Mouse (Mus musculus) heart, postnatal 0 days (tissue): ENCODE results near the gene Lhx3. TPM values are rescaled to one million over a fixed set of nuclear protein-coding genes. Genes with fewer than 3 reads are reported as not detected.

ENCODE experiments used
- ATAC-seq: fragments of 200-750 bp; cut with Nextera tagmentation; 2 replicates; pipeline ENCODE4 v1.8.0; 2017; ENCODE audit warnings: low read depth, moderate number of reproducible peaks, moderate library complexity; ENCODE audit not compliant: insufficient read depth
- DNase-seq: peaks from one replicate; pipeline ENCODE4 v3.0.0-alpha.2; 2016; ENCODE audit warnings: low spot score
- H3K27ac ChIP-seq: fragments of 300-500 bp; sonication (generic); 2 replicates; pipeline ENCODE4 v1.5.1; 2014; ENCODE audit warnings: low read depth, mild to moderate bottlenecking
- H3K27me3 ChIP-seq: fragments of 300-500 bp; sonication (generic); 2 replicates; pipeline ENCODE4 v1.6.1; 2014; ENCODE audit warnings: low read length, mixed read lengths; ENCODE audit not compliant: control insufficient read depth, insufficient read depth
- H3K36me3 ChIP-seq: fragments of 300-500 bp; sonication (generic); replicated peaks from 2 replicates; pipeline ENCODE4 v1.6.1; 2014; ENCODE audit warnings: low read length, mixed read lengths; ENCODE audit not compliant: control insufficient read depth, insufficient read depth
- H3K4me1 ChIP-seq: fragments of 300-500 bp; sonication (generic); 2 replicates; pipeline ENCODE4 v1.6.1; 2014; ENCODE audit warnings: antibody characterized with exemption; ENCODE audit not compliant: control insufficient read depth, insufficient read depth
- H3K4me2 ChIP-seq: fragments of 300-500 bp; sonication (generic); 2 replicates; pipeline ENCODE4 v1.6.1; 2014; ENCODE audit warnings: low read depth, mild to moderate bottlenecking, low read length, moderate library complexity
- H3K4me3 ChIP-seq: fragments of 300-500 bp; sonication (generic); 2 replicates; pipeline ENCODE4 v1.5.1; 2014; ENCODE audit warnings: low read depth, low read length
- H3K9ac ChIP-seq: fragments of 300-500 bp; sonication (generic); replicated peaks from 2 replicates; pipeline ENCODE4 v1.6.1; 2014; ENCODE audit warnings: low read depth, low read length, mixed read lengths
- H3K9me3 ChIP-seq: fragments of 300-500 bp; sonication (generic); replicated peaks from 2 replicates; pipeline ENCODE4 v1.6.1; 2016; ENCODE audit warnings: low read length; ENCODE audit not compliant: control insufficient read depth
- CTCF ChIP-seq: IDR thresholded peaks from 2 replicates; pipeline ENCODE4 v1.5.1; 2016; ENCODE audit warnings: antibody characterized with exemption, control low read depth, low read depth
- EP300 ChIP-seq: IDR thresholded peaks from 2 replicates; pipeline ENCODE4 v1.6.1; 2016; ENCODE audit warnings: antibody characterized with exemption, low read depth
- WGBS: fragments of 180-500 bp; shearing (Covaris S2); extraction: QIAGEN DNeasy Blood & Tissue Kit; methylation state at CpG from one replicate; pipeline ENCODE4 v1.1.7; 2014; 5-methylcytosine and 5-hydroxymethylcytosine counted together
- polyA plus RNA-seq: library from polyadenylated mRNA; unstranded; fragments of >200 nt; fragmentation: Nextera tagmentation; extraction: Ambion mirVana; gene quantifications from 2 replicates; pipeline ENCODE4 v1.2.1, GENCODE M21; 2015
- total RNA-seq: library from RNA; depleted of rRNA; stranded (reverse); fragments of >200 nt; gene quantifications from 2 replicates; pipeline ENCODE4 v1.2.3, GENCODE M21; 2014; ENCODE audit warnings: low replicate concordance

Lhx3 gene
- total and polyA plus RNA-seq, 2 experiments from 2014 or later: not detected

GRCm38 (mm10) chr2:26168843-26169579 lies 39.1 kb downstream of the Lhx3 start:
- Histone ChIP-seq H3K4me1 (no peaks in the 10 kb centered on the region), H3K27ac (no peak overlapping the region), H3K27me3 (peaks cover 6% of the 10 kb centered on the region; the same call in 1 of the 2 replicates), H3K9me3 (no peaks in the 10 kb centered on the region), H3K4me2 (no peak overlapping the region), H3K36me3 (no peaks in the 10 kb centered on the region), H3K9ac (no peak overlapping the region), H3K4me3 (no peak overlapping the region)
- TF ChIP-seq CTCF (no peak), EP300 (no peak)
- DNase-seq (no peak), ATAC-seq (peak; percentile 39; the same call in 1 of the 2 replicates)
- 26% methylated on average over 11 of the region's 11 CpGs for WGBS

DNA sequence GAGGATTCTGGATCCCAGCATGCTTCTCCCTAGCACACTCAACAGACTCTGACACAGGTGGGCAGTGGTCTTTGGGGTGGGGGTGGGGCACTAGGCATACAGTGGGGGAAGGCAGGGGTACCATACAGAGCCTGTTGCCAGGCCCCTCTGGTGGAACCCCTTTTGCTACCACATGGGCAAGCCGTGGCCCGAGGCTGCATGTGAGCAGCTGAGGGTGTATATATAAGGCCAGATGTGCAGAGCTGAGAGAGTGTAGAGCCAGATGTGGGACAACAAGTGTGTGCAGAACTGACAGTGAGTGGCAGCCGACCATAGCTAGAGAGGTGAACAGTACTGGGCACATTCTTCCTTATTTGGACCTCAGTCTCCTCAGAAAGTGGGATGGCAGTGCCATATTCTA lies 41.2 kb downstream of the Lhx3 start:
- TF ChIP-seq EP300 (no peak), CTCF (no peak)
- ATAC-seq (no peak), DNase-seq (no peak)
- peaks cover 6% of the 10 kb centered on the region; the same call in 1 of the 2 replicates for H3K27me3 ChIP-seq
- H3K4me3 ChIP-seq: no peak overlapping the region
- no peak overlapping the region for H3K9ac ChIP-seq
- no peak overlapping the region for H3K4me2 ChIP-seq
- H3K9me3 ChIP-seq: no peaks in the 10 kb centered on the region
- no peak overlapping the region for H3K27ac ChIP-seq
- no peaks in the 10 kb centered on the region for H3K4me1 ChIP-seq
- WGBS: 71% methylated on average over 3 of the region's 3 CpGs
- no peaks in the 10 kb centered on the region for H3K36me3 ChIP-seq

DNA sequence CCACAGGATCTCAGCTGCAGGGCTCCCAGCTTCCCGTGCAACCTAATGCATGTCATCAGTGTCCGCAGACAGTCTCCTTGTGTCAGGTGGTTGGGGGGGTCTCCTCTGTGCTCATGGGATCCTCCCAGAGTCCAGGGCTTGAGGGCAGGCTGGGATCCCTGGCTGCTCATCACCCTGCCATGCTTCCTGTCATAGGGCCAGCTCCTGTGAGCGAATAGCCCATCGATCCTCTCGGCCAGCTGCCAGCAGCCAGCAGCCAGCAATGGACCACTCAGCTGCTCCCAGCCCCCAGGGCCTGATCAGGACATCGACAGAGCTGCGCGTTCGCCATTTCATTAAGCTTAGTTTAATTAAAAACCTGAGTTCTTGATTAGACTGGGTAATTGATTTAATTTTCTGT lies 50.0 kb downstream of the Lhx3 start:
- Histone ChIP-seq H3K9me3 (no peaks in the 10 kb centered on the region), H3K4me2 (no peak overlapping the region), H3K36me3 (no peaks in the 10 kb centered on the region), H3K4me1 (no peaks in the 10 kb centered on the region), H3K27ac (no peak overlapping the region), H3K27me3 (no peaks in the 10 kb centered on the region), H3K4me3 (no peak overlapping the region), H3K9ac (no peak overlapping the region)
- ATAC-seq (no peak), DNase-seq (no peak)
- WGBS: 81% methylated on average over 9 of the region's 9 CpGs
- TF ChIP-seq EP300 (no peak), CTCF (no peak)

- TF ChIP-seq CTCF (no peak), EP300 (no peak)
- Histone ChIP-seq H3K27me3 (no peaks in the 10 kb centered on the region), H3K4me1 (no peaks in the 10 kb centered on the region), H3K27ac (no peak overlapping the region), H3K4me2 (no peak overlapping the region), H3K9ac (no peak overlapping the region), H3K9me3 (no peaks in the 10 kb centered on the region), H3K36me3 (no peaks in the 10 kb centered on the region), H3K4me3 (no peak overlapping the region)
- ATAC-seq: no peak
- no peak for DNase-seq
- 68% methylated on average over 10 of the region's 10 CpGs for WGBS
These were observed 51.7 kb downstream of the Lhx3 start for GRCm38 (mm10) chr2:26156191-26156977.

GRCm38 (mm10) chr2:26155737-26156136 lies 52.4 kb downstream of the Lhx3 start:
- 51% methylated on average over 3 of the region's 3 CpGs for WGBS
- H3K36me3 ChIP-seq: no peaks in the 10 kb centered on the region
- no peak overlapping the region for H3K27ac ChIP-seq
- H3K4me1 ChIP-seq: no peaks in the 10 kb centered on the region
- ATAC-seq (no peak), DNase-seq (no peak)
- H3K4me2 ChIP-seq: no peak overlapping the region
- H3K9ac ChIP-seq: no peak overlapping the region
- no peaks in the 10 kb centered on the region for H3K27me3 ChIP-seq
- H3K4me3 ChIP-seq: no peak overlapping the region
- H3K9me3 ChIP-seq: no peaks in the 10 kb centered on the region
- TF ChIP-seq EP300: no peak
- no peak for TF ChIP-seq CTCF
